Mouse (Mus musculus): ENCODE results near the gene Sec24d. TPM values are rescaled to one million over a fixed set of nuclear protein-coding genes. Genes with fewer than 3 reads are reported as not detected.

Sec24d gene
- total and polyA plus RNA-seq, 2 experiments from 2014 or later: 48.8 to 72.0 TPM

DNA sequence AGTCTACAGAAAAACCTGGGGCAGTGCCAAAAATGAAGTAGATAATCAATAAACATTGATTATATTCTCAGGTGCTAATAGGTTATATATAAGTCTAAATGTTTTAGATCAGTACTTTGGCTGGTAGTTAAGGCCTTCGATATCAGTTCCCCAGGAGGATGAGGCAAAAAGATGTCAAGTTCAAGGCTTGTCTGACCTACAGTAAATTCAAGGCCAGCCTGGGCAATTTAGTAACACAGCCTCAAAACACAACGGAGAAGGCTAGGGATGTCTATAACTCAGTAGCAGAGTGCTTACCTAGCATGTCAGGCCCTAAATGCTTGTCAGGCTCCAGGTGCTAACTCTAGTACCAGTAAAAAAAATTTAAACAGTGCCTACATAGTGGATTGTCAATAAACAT lies 34.3 kb downstream of the Sec24d start:
- Histone ChIP-seq H3K4me3 (ENCODE audit: low read depth, low read length) (no peak overlapping the region), H3K9me3 (replicated peaks; ENCODE audit: control insufficient read depth, low read length) (no peaks in the 10 kb centered on the region), H3K36me3 (replicated peaks; ENCODE audit: control insufficient read depth, insufficient read depth, low read length) (peaks cover 88% of the 10 kb centered on the region), H3K27me3 (ENCODE audit: control insufficient read depth, insufficient read depth, low read length) (no peaks in the 10 kb centered on the region), H3K4me1 (ENCODE audit: control insufficient read depth, insufficient read depth) (no peaks in the 10 kb centered on the region), H3K9ac (replicated peaks; ENCODE audit: low read depth, low read length) (no peak overlapping the region), H3K4me2 (ENCODE audit: low read depth, low read length) (no peak overlapping the region), H3K27ac (ENCODE audit: low read depth) (no peak overlapping the region)
- 95% methylated on average over 2 of the region's 2 CpGs for WGBS
- ATAC-seq (ENCODE audit: insufficient read depth, low read depth) (no peak), DNase-seq (ENCODE audit: low spot score) (no peak)
- TF ChIP-seq EP300 (IDR thresholded peaks at IDR 0.05; ENCODE audit: low read depth) (no peak), CTCF (IDR thresholded peaks at IDR 0.05; ENCODE audit: low read depth) (no peak)

DNA sequence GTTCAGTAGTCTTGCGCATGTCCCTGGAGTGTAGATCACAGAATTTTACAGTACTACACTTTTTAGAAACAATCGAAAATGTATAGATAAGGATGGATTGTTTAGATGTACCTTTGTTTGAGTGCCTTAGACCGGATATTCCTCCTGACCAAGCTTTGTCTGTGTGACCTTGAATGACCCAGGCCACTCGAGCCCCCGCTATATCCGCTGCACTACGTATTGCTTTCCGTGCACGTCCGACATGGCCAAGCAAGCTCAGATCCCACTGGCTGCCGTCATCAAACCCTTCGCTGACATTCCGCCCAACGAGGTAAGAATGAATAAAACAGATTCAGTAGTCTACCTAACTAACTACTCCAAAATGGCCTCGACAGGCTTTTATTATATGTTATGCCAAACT lies 38.4 kb downstream of the Sec24d start:
- ATAC-seq (ENCODE audit: insufficient read depth, low read depth): no peak
- Histone ChIP-seq H3K4me3 (ENCODE audit: low read depth, low read length) (no peak overlapping the region), H3K9me3 (replicated peaks; ENCODE audit: control insufficient read depth, low read length) (no peaks in the 10 kb centered on the region), H3K36me3 (replicated peaks; ENCODE audit: control insufficient read depth, insufficient read depth, low read length) (peaks cover 89% of the 10 kb centered on the region), H3K27me3 (ENCODE audit: control insufficient read depth, insufficient read depth, low read length) (no peaks in the 10 kb centered on the region), H3K27ac (ENCODE audit: low read depth) (no peak overlapping the region), H3K4me1 (ENCODE audit: control insufficient read depth, insufficient read depth) (no peaks in the 10 kb centered on the region), H3K4me2 (ENCODE audit: low read depth, low read length) (no peak overlapping the region), H3K9ac (replicated peaks; ENCODE audit: low read depth, low read length) (no peak overlapping the region)
- TF ChIP-seq EP300 (IDR thresholded peaks at IDR 0.05; ENCODE audit: low read depth) (no peak), CTCF (IDR thresholded peaks at IDR 0.05; ENCODE audit: low read depth) (no peak)
- 83% methylated on average over 15 of the region's 15 CpGs for WGBS
- no peak for DNase-seq (ENCODE audit: low spot score)

DNA sequence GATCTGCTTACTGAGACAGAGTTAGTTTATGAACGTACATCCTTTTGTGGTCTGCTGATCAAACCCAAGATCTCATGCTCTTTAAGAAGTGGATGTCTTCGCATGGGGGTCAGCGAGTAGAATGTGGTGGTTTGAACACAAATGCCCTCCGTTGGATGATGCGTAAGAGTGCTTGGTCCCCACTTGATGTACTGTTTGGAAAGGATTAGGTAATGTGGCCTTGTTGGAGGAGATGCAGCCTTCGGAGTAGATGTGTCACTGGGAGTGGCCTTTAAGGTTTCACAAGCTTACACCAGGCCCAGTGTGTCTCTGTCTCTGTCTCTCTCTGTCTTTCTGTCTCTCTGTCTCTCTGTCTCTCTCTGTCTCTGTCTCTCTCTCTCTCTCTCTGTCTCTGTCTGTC lies 40.2 kb downstream of the Sec24d start:
- DNase-seq (ENCODE audit: low spot score) (no peak), ATAC-seq (ENCODE audit: insufficient read depth, low read depth) (no peak)
- H3K27ac ChIP-seq (ENCODE audit: low read depth): no peak overlapping the region
- TF ChIP-seq EP300 (IDR thresholded peaks at IDR 0.05; ENCODE audit: low read depth) (no peak), CTCF (IDR thresholded peaks at IDR 0.05; ENCODE audit: low read depth) (no peak)
- H3K9ac ChIP-seq (replicated peaks; ENCODE audit: low read depth, low read length): no peak overlapping the region
- no peaks in the 10 kb centered on the region for H3K4me1 ChIP-seq (ENCODE audit: control insufficient read depth, insufficient read depth)
- no peak overlapping the region for H3K4me3 ChIP-seq (ENCODE audit: low read depth, low read length)
- peaks cover 77% of the 10 kb centered on the region for H3K36me3 ChIP-seq (replicated peaks; ENCODE audit: control insufficient read depth, insufficient read depth, low read length)
- no peak overlapping the region for H3K4me2 ChIP-seq (ENCODE audit: low read depth, low read length)
- no peaks in the 10 kb centered on the region for H3K27me3 ChIP-seq (ENCODE audit: control insufficient read depth, insufficient read depth, low read length)
- WGBS: 96% methylated on average over 6 of the region's 6 CpGs
- H3K9me3 ChIP-seq (replicated peaks; ENCODE audit: control insufficient read depth, low read length): no peaks in the 10 kb centered on the region

DNA sequence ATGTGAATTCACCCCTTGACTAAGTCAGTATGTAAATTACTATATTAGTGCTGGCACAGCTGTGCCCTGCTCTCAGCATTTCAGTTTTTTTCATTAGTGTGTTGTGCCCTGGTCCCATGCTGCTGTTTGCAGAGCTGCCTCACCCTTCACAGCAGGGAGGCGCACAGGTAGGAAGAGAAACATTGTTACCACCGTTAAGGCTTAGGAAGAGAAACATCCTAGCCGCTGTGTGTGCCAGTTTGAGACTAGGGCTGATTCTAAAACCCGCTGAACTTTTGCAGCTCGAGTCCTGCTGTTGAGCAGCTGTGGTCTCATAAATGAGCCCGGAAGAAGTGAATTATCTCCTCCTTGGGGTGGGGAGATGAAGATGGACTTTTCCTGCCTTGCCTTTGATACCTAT lies 41.9 kb downstream of the Sec24d start:
- H3K4me3 ChIP-seq (ENCODE audit: low read depth, low read length): no peak overlapping the region
- DNase-seq (ENCODE audit: low spot score) (no peak), ATAC-seq (ENCODE audit: insufficient read depth, low read depth) (no peak)
- TF ChIP-seq EP300 (IDR thresholded peaks at IDR 0.05; ENCODE audit: low read depth): no peak
- TF ChIP-seq CTCF (IDR thresholded peaks at IDR 0.05; ENCODE audit: low read depth): no peak
- H3K9ac ChIP-seq (replicated peaks; ENCODE audit: low read depth, low read length): no peak overlapping the region
- H3K36me3 ChIP-seq (replicated peaks; ENCODE audit: control insufficient read depth, insufficient read depth, low read length): peaks cover 67% of the 10 kb centered on the region
- H3K4me2 ChIP-seq (ENCODE audit: low read depth, low read length): no peak overlapping the region
- 80% methylated on average over 6 of the region's 6 CpGs for WGBS
- H3K9me3 ChIP-seq (replicated peaks; ENCODE audit: control insufficient read depth, low read length): no peaks in the 10 kb centered on the region
- no peaks in the 10 kb centered on the region for H3K27me3 ChIP-seq (ENCODE audit: control insufficient read depth, insufficient read depth, low read length)
- no peaks in the 10 kb centered on the region for H3K4me1 ChIP-seq (ENCODE audit: control insufficient read depth, insufficient read depth)
- H3K27ac ChIP-seq (ENCODE audit: low read depth): no peak overlapping the region

DNA sequence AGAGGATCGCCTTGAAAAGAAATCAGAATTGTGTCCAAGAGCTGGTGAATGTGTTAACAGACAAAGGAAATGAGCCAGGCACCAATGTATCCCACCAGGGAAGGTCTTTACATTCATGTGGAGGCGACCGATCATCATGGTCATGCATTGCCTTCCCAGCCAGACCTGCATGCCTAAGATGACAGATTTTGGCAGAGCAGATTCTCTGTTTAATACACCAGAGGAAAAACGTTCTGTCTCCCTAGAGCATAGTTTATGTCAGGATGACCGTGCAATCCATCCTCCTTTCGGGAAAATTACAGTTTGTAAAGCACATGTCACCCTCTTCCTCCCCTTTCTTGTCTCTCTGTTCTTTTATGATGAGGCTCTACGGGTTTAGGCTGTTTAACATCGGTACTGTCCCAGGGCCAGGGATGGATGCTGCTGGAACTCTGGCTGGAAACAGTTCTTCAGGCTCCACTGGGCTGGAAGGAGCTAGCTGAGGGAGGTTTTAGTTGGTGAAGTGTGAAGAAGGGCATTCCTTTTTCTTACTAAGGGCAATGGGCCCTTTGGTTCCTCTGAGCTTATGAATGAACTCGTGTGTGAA lies 45.3 kb downstream of the Sec24d start:
- H3K27ac ChIP-seq (ENCODE audit: low read depth): no peak overlapping the region

DNA sequence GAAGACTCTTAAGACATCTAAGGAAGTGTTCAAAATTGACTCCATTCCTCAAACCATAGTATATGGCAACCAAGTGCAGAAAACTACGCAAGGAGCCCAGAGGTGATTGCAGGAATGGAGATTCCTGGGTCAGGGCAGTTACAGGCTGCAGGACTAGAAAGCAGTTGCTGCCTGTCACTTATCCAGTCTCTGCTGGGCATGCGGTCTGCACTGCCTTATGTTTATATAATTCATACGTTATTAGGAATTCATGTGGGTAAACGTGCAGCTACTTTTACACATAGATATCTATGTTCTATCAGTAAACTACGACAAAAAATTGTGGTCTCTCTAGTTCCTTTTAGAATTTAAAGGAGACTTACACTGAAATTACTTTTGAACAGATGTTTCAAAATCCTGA lies 46.2 kb downstream of the Sec24d start:
- ATAC-seq (ENCODE audit: insufficient read depth, low read depth) (no peak), DNase-seq (ENCODE audit: low spot score) (no peak)
- Histone ChIP-seq H3K4me2 (ENCODE audit: low read depth, low read length) (no peak overlapping the region), H3K27me3 (ENCODE audit: control insufficient read depth, insufficient read depth, low read length) (no peaks in the 10 kb centered on the region), H3K9me3 (replicated peaks; ENCODE audit: control insufficient read depth, low read length) (no peaks in the 10 kb centered on the region), H3K9ac (replicated peaks; ENCODE audit: low read depth, low read length) (no peak overlapping the region), H3K4me1 (ENCODE audit: control insufficient read depth, insufficient read depth) (no peaks in the 10 kb centered on the region), H3K36me3 (replicated peaks; ENCODE audit: control insufficient read depth, insufficient read depth, low read length) (peaks cover 30% of the 10 kb centered on the region), H3K27ac (ENCODE audit: low read depth) (no peak overlapping the region), H3K4me3 (ENCODE audit: low read depth, low read length) (no peak overlapping the region)
- 69% methylated on average over 5 of the region's 5 CpGs for WGBS
- TF ChIP-seq EP300 (IDR thresholded peaks at IDR 0.05; ENCODE audit: low read depth) (no peak), CTCF (IDR thresholded peaks at IDR 0.05; ENCODE audit: low read depth) (no peak)

More for the DNA sequence above, 45.3 kb downstream of the Sec24d start:
- Histone ChIP-seq H3K4me2 (ENCODE audit: low read depth, low read length) (no peak overlapping the region), H3K4me3 (ENCODE audit: low read depth, low read length) (no peak overlapping the region), H3K4me1 (ENCODE audit: control insufficient read depth, insufficient read depth) (no peaks in the 10 kb centered on the region), H3K36me3 (replicated peaks; ENCODE audit: control insufficient read depth, insufficient read depth, low read length) (peaks cover 39% of the 10 kb centered on the region), H3K9ac (replicated peaks; ENCODE audit: low read depth, low read length) (no peak overlapping the region), H3K27me3 (ENCODE audit: control insufficient read depth, insufficient read depth, low read length) (no peaks in the 10 kb centered on the region), H3K9me3 (replicated peaks; ENCODE audit: control insufficient read depth, low read length) (no peaks in the 10 kb centered on the region)
- no peak for ATAC-seq (ENCODE audit: insufficient read depth, low read depth)
- no peak for DNase-seq (ENCODE audit: low spot score)
- TF ChIP-seq EP300 (IDR thresholded peaks at IDR 0.05; ENCODE audit: low read depth) (no peak), CTCF (IDR thresholded peaks at IDR 0.05; ENCODE audit: low read depth) (no peak)
- 83% methylated on average over 9 of the region's 9 CpGs for WGBS
